Mouse (Mus musculus) adrenal gland, postnatal 25 days (tissue): ENCODE measurements around the gene Tmc8. TPM values are rescaled to one million over a fixed set of nuclear protein-coding genes. Genes with fewer than 3 reads are reported as not detected.
"Not testable (repeated sequence)": the region's sequence is repeated elsewhere in the genome, so short reads cannot be mapped to it uniquely, and the experiment has no call there.

Experiments
- DNase-seq: peaks from one replicate; pipeline ENCODE4 v3.0.0; 2021; ENCODE audit warnings: mixed read lengths
- total RNA-seq: library from RNA; stranded (reverse); gene quantifications from 2 replicates; pipeline ENCODE4 v1.2.3, GENCODE M21; 2021

Gene Tmc8
- total RNA-seq, 1 experiment from 2014 or later: 4.6 TPM

GRCm38 (mm10) chr11:117825333-117826101, 43.6 kb downstream of the Tmc8 start, which contains the start of the genes Afmid and Tk1:
Gene Afmid, plus strand, starts transcription at chr11:117825924.
Gene Tk1, minus strand, starts transcription at chr11:117826092.
- DNase-seq: peak; percentile 68

DNA sequence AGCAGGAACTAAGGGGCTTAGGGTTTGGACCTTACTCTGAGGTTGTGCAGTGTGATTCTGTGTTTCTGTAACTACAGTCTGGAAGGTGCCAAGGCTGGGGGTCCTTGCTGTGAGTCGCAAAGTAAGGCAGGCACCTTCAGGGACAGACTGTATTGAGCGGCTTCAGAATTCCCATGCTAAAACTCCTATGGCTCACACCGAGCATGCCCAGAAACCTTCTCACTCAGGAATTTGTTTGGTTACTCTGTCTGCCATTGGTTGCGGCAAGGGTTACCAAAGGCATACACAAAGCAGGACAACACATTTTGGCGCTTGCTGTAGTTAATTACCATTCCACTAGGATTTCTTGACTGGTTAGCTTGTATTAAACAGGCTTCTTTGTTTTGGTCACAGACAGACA, 44.3 kb downstream of the Tmc8 start:
- DNase-seq: no peak

DNA sequence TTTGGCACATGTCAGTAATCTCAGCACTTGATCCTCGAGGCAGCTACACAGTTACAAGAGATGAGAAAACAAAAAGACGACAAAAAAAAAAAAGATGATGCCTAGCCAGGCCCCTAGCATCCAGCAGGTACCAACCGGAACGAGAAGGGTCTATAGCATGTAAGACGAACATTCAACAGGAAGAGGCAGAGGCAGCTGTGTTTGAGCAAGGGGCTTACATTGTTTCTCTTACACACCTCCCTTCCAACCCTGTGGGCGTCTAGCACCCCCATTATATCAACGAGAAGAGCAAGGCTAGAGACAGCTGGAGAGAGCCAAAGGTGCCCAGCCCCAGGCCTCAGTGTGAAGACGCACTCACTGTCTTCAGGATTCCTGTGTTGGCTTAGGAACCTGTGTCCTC, 45.0 kb downstream of the Tmc8 start:
- DNase-seq: no peak

GRCm38 (mm10) chr11:117827386-117827785, 45.5 kb downstream of the Tmc8 start:
- DNase-seq: no peak

DNA sequence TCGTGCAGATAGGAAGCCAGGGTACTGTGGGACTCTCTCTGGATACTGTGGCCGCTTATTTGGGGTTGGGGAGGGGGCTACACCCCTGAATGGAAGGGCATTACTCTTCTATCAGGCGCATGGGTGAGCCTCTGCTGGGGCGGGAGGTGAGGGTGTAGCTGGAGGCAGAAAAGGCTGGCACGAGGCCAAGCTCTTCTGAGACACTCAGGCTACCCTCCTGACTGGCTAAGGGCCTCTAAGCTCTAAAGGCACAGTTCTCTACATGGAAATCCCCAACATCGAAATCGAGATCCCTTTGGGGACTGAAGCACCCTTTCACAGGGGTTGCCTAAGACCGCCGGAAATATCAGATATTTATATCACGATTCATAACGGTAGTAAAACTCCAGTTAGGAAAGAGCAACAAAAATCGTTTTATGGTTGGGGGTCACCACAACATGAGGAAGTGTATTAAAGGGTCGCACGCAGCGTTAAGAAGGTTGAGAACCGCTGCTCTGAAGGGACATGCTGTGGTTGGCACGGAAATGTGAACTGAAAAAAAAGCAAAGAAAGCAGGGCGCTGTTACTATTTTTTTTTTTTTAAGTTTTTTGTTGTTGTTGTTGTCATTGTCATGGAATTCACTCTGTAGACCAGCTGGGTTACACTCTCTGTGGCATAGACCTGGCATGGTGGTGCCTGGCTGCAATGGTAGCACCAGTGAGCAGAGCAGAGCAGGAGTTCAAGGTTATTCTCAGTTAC, 46.4 kb downstream of the Tmc8 start:
- DNase-seq: peak; percentile 42

- DNase-seq: peak; percentile 26
Measured at GRCm38 (mm10) chr11:117828888-117829604, 47.2 kb downstream of the Tmc8 start.

DNA sequence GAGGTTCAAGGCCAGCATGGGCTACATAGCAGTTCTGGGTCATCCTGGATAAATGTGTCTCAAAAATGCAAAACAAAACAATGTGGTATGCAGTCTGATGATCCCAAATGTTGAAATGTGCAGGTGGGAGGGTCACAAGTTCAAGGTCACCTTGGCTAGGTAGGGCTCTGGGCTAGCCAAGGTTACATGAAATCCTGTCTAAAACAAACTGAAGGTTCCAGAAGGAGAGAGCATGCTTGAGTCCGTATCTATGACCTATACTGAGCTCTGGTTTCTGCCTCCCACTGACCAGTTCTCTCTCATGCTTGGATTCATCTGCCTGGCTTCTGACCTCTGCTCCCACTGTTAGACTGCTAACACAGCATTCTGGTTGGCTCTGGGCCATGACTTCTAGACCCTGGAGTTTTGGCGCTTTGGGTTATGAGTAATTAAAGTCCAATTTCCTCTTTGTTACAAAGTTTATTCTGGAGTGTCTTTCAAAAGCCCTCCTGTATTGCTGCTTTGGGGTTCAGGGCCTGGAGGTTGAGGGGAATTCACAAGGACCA, 47.9 kb downstream of the Tmc8 start:
- no peak for DNase-seq

DNA sequence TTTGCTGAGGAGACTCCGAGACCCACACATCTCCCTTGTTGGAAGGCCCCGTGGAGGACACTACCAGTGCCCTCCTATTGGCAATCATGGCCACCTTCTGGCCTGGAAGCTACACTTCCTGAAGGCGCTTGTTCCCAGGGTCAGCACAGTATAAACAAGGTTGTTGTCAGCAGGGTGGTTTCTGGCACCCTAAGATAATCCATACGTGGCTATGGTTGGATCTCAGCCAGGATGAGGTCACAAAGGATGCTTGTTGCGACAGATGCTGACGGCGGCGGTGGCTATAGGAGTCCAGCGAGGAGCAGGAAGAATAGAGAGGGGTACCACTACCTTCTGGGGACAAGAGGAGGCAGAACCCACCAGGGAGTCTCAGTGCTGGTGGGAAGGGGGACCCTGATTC, 48.5 kb downstream of the Tmc8 start:
- no peak for DNase-seq

GRCm38 (mm10) chr11:117832086-117832969, 50.5 kb downstream of the Tmc8 start:
- peak; percentile 63 for DNase-seq

DNA sequence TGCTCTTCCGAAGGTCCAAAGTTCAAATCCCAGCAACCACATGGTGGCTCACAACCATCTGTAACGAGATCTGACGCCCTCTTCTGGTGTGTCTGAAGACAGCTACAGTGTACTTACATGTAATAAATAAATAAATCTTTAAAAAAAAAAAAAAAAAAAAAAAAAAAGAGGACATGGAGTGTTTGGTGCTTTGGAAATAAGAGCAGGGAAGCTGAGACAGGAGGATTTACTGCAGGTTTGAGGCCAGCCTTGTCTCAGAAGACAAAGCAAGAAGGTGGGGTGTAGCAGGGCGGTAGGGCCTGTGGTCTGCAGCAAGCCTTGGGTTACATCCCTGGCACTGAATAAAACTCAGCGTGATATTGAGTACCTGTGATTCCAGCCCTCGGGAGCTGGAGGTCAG, 51.6 kb downstream of the Tmc8 start:
- DNase-seq: not testable (repeated sequence)

DNA sequence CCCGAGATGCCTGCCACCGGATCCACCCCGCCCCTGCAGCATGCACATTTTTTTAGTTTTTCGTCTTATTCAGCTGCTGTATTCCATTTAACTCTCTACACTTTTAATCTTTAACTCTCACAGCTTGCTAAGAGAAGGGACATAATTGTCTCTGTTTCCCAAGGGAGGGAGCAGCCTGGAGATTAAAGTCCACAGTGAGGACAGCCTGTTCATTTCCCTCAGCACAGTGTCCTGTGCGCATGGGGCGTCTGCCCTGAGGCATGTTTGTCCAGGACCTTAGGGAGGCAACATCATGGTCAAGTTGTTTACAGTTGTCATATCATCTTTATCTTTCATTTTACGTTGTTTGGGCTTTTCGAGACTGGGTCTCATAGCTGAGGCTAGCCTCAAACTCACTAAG, 52.2 kb downstream of the Tmc8 start:
- no peak for DNase-seq

GRCm38 (mm10) chr11:117836306-117836705, 54.4 kb downstream of the Tmc8 start:
- DNase-seq: peak; percentile 28

DNA sequence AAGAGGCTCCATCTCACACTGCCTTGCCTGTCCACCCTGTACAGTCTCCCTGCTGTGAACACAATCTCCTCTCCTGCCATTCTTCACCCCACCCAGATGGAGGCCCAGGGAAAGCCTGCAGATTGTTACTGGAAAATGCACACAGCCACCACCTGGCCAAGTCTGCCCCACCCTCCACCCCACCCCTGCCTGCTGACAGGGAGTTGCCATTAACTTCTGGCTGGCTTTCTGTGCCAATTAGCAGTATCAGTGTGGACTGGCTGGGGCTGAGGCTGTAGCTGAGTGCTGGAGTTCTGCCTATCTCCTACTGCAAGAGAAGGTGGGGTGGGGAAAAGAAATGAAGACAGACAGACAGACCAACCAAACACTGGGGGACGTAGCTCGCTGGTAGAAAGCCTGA, 56.7 kb downstream of the Tmc8 start:
- DNase-seq: no peak

DNA sequence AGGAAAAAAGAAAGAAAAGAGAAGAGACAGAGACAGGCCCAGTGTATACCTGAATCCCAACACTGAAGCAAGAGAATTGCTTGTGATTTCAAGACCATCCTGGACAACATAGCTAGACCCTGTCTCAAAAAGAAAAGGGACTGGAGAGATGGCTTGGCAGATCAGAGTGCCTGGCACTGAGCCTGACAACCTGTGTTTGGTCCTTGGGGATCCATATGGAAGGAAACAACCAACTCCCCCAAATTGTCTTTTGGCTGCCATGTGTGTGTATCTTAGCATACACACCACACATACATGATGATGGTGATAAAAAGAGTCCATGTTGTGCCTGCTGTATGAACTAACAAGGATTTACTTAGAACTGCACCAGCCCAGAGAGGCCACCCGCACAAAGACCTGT, 57.1 kb downstream of the Tmc8 start:
- no peak for DNase-seq

DNA sequence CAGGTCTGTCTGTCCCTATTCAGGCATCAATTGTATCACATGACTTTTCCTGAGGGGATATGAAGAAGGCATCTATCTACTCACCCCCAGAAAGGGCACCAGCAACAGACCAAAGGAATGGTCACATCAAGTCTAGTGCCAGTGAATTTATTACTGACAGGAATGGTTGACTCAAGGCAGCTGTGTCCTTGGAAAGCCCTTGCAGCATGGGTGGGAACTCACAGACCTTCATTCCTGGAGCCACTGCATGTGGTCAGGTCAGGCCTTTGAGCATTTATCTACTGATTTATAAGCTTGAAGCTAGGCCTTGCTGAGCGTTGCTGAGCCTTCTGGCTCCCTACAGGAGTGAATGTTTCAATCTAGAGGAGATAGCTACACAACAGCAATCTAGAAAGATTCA, 59.0 kb downstream of the Tmc8 start:
- DNase-seq: no peak

Other genes with a start within 250 kb of the Tmc8 start
- 24.1 and 29.4 TPM in 2 replicates for gene Tnrc6c, start 127.8 kb upstream of the Tmc8 start, total RNA-seq
- gene Tmc6, start 122 bp downstream of the Tmc8 start, total RNA-seq: 31.9 and 43.5 TPM in 2 replicates
- not detected in 2 replicates for gene 6030468B19Rik, start 15.6 kb downstream of the Tmc8 start, total RNA-seq
- gene Gm20708, start 27.6 kb downstream of the Tmc8 start, total RNA-seq: 1.00 and 1.8 TPM in 2 replicates
- 98.3 and 108 TPM in 2 replicates for gene Syngr2, start 27.6 kb downstream of the Tmc8 start, total RNA-seq
- gene Afmid, start 43.8 kb downstream of the Tmc8 start, total RNA-seq: 10.1 and 13.2 TPM in 2 replicates
- 14.3 and 18.4 TPM in 2 replicates for gene Tk1, start 44.0 kb downstream of the Tmc8 start, total RNA-seq
- 5.2 and 8.5 TPM in 2 replicates for gene Birc5, start 67.2 kb downstream of the Tmc8 start, total RNA-seq
- gene Tmem235, start 78.7 kb downstream of the Tmc8 start, total RNA-seq: not detected in 2 replicates
- gene Tha1, start 91.4 kb downstream of the Tmc8 start, total RNA-seq: 14.8 and 16.7 TPM in 2 replicates
- gene Socs3, start 188.0 kb downstream of the Tmc8 start, total RNA-seq: 8.8 and 9.0 TPM in 2 replicates
- 58.9 and 60.0 TPM in 2 replicates for gene Pgs1, start 204.2 kb downstream of the Tmc8 start, total RNA-seq